Mouse (Mus musculus) c-Kit-positive CD71-negative TER-119-negative erythroid progenitor cells, embryonic 14.5 days (primary cell): Measurements from ENCODE around the gene Mtmr1.

Experiments
- DNase-seq: peaks from one replicate; pipeline ENCODE4 v3.0.0-alpha.2; 2013; ENCODE audit warnings: low read depth

Gene Mtmr1

GRCm38 (mm10) chrX:71442916-71443315 is 78.4 kb downstream of the Mtmr1 start:
- DNase-seq = no peak

GRCm38 (mm10) chrX:71456078-71456737 is 91.6 kb downstream of the Mtmr1 start:
- no peak for DNase-seq

DNA sequence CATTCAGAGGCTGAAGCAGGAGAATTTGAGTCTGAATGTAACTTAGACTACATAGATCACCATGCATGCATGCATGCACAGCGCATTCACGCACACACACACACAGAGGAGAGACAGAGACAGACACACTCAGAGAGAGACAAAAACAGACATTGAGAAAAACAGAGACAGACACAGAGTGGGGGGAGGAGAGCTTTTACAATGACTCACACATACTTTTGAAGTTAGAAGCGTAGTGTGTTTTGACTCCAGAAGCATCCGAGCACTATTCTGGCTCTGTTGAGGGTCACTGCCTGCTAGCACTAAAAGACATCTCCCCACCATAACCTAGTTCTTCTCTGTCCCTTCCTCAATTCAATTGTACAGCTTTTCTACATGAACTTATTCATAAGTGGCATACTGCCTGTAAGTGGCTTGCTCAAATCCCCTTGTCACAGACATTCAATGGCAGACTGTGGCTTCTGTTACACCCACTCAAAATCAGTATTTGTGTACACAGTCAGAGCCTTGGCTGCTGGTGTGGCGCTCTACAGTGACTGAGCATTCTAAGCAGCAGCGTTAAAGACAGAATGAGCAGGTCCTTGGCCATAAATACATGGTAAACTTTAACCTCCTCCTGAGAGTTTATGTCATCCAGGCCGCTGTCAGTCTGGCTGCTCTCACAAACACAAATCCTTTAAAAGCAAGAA is 99.7 kb downstream of the Mtmr1 start:
- DNase-seq = no peak

DNA sequence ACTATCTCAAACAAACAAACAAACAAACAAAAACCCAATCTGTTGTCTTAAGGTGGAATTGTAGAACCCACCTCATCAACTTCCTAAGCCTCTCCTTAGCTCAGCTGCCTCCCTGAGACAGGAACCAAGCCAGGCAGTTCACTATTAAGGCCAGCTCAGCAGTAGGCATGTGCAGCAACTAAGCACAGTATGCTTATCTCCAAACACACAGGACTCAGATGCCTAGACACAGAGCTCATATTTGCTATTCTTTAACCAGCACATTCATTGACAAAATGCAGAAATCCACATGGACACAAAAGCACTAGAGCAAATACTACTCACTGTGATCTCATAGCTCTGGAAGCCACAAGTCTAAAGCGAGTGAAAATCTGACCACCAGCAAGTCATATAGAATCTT is 100.9 kb downstream of the Mtmr1 start:
- DNase-seq = no peak

DNA sequence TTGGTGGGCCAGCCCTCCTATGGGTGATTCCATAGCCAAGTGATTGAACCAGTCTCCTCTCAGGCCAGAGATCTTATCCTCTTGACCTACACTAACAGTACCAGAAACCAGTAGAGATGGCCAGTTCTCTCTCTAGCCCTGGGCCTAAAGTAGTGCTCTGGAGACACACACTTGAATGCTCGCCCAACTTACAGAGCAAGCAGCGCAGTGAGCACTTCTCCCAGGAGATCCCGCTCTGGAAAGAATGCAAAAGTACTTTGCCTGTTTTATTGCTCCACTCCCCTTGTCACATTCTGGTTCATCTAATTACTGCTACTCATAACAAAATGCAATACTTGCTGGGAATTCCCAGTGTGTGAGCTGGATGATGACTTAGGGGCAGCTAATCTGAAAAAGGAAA is 102.9 kb downstream of the Mtmr1 start:
- DNase-seq = no peak
